Mouse (Mus musculus) lung, postnatal 0 days (tissue): ENCODE results near the gene Adgrg3.

ENCODE experiments used
- CTCF ChIP-seq: IDR thresholded peaks from 2 replicates; pipeline ENCODE4 v1.5.1; 2016; ENCODE audit warnings: antibody characterized with exemption, mild to moderate bottlenecking
- EP300 ChIP-seq: IDR thresholded peaks from 2 replicates; pipeline ENCODE4 v1.6.1; 2016; ENCODE audit warnings: antibody characterized with exemption, mild to moderate bottlenecking, control low read depth

DNA sequence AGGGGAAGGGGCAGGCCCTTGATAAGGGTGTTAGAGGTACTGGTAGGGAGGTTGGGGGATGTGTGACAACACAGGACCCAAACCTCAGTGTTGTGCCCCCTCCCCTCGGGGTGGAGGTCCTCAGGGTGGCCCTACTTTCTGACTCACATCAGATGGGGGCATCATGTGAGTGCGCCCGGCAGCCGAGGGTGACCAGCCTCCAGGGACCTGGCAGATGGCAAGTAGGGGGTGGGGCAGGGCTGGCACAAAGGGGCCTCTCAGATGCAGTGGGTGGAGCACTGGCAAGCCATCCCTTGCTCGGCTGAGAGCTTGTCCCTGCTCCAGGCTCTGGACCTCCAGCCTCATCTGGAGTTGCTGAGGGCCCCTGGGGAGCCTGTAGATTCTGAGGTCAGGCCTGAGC is 30.8 kb upstream of the Adgrg3 start:
- TF ChIP-seq CTCF (no peak), EP300 (no peak)
